Mouse (Mus musculus) frontal cortex, postnatal 36 days (tissue): ENCODE results near the gene Sstr4.

ENCODE experiments used
- DNase-seq, 2 experiments: peaks; one replicate each; pipeline ENCODE4 v3.0.0; 2022; ENCODE audit warnings: low spot score in 2 of 2

Sstr4 gene

DNA sequence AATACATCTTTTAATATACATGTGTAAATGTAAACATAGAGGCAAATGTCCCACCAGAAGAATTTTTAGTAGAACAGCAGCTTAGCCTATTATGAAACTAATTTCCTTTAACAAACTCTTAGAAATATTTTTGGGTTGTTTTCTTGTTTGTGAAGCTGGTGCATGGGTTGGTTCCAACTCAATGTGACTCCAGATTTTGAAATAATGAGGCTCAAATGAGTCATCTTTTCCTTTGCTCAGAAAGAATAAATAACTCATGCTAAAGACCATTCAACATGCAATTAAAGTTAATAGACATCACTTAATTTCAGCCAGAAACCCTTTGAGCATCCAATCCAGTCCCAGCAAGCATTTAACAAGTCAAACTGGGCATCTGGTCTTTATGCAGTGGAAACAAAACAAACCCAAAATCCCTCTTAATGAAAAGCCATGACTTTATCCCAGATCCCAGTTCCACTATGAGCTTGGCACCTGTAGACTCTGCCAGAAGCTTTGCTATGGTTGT is 33.9 kb downstream of the Sstr4 start:
- no peak for DNase-seq

DNA sequence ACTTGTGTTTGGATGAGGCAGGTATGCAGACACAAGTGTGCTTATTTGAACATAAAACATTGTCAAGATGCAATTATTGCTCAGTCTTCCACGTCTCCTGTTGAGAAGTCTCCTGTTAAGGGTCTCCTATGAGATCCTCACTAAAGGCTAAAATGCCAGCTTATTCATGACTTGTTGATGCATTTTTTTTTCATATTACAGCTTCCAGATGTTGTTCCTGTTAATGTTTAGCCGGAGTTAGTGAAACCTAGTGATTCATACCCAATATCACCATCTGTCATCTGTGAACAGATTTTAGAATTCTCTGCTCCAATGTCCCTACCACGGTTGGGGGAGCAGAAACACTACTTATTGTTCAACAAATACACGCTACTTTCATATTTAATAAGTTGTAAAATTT is 35.8 kb downstream of the Sstr4 start:
- no peak for DNase-seq

DNA sequence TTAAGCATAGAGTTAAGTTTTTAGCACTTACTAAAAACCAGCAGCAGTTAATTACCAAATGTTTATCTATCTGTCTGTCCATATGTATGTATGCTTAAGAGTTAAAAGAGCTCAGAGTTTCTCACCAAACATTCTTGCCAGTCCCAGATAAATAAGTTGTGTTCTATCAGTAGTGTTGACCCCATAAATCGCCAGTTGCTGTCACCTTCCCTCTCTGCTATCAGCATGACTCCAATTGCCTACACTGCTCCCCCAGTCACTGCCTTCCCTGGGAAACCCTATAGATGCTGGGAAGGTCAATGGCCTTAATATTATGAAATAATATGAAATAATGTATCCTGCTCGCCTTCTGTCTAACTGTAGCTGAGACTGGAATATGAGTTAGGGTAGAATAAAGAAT is 37.2 kb downstream of the Sstr4 start:
- DNase-seq = no peak

DNA sequence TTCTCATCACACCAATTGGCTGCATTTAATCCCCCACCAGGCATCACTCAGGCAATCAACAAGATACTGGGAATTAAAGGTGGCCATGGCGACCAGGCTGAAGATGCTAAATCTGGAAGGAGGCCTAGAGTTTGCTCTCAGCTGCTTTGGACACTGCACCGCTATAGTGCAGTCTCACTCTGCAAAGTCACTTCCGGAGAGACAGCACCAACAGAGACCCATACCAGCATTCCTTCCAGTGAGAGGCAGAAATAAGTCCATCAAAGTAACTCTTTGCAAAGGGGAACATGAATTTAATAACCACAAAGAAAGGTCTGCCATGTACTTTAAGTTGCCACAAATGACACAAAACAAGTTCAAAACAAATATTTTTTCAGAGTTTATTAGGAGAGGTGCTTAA is 41.1 kb downstream of the Sstr4 start:
- DNase-seq = no peak

DNA sequence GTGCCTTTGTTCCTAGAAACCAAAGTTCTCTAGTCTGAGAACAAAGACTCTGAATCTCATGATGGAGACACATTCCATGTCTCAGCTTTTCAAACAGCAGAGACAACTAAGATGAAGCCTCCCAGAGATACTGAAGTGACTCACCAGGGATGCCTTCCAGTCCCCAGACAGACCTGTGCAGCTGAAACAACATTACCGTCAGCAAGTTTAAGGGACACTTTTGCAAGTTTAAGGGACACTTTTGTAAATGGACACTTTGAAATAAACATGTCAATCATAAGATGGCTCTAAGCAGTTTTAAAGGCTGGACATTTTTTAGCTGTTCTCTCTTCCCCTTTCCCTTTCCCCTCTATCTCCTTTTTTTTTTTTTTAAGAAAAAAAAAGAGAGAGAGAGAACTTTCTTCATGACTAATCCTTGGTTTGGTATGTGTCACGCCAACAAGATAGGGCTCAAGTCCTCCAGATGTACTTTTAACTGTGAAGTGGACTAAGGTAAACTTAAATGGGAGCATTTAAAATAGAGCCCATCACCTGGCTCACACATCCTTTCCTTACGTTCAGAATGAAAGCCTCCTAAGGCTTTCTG is 44.6 kb downstream of the Sstr4 start:
- DNase-seq = no peak

DNA sequence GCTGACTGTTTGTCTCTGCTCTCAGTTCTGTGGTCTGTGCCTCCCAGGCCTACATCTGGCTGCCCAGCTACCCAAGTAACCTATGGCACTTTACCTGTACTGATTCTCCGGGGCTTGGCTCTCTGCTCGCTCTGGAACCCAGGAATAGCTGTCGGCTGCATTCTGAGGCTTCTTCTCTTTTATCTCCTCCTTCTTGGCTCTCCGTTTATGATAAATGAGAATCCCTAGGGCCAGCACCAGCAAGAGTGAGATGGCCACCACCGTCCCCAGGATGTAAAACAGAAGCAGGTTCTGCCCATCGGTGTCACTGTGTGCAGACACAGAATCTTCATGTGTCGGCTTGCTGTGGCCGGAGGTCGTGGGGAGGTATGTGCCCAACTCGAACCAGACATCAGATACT is 46.3 kb downstream of the Sstr4 start:
- no peak for DNase-seq

DNA sequence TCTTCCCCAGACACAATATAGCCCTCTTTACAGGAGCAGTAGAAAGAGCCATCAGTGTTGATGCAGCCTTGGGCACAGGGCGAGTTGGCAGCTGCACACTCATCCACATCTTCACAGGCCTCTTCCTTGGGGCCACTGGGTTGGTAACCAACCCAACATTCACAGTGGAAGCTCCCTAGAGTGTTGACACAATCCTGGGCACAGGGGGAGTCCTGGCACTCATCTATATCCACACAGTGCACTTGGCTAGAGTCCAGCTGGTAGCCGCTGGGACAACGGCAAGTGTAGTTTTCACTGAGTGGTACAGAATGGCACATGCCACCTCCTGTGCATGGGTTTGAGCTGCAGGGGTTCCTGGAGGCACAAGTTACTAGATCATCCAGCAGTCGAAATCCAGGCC is 47.0 kb downstream of the Sstr4 start:
- DNase-seq = no peak

DNA sequence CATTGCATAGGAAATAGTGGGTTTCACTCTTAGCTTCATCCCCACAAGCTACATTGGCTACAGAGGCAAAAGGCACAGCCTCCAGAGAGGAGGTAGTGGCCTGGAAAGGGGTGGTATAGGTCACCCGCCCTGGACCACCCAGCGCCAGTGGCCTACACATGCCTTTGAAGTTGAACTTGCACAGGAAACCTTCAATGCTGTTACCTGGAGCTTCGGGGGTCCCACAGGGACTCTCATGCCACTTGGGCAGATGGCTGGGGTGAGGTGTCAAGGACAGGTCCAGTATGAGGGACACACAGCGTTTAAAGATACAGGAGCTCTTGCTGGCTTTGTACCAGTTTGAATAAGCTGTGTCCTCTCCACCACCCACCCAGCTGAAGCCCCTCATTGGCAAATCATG is 47.6 kb downstream of the Sstr4 start:
- DNase-seq = no peak

DNA sequence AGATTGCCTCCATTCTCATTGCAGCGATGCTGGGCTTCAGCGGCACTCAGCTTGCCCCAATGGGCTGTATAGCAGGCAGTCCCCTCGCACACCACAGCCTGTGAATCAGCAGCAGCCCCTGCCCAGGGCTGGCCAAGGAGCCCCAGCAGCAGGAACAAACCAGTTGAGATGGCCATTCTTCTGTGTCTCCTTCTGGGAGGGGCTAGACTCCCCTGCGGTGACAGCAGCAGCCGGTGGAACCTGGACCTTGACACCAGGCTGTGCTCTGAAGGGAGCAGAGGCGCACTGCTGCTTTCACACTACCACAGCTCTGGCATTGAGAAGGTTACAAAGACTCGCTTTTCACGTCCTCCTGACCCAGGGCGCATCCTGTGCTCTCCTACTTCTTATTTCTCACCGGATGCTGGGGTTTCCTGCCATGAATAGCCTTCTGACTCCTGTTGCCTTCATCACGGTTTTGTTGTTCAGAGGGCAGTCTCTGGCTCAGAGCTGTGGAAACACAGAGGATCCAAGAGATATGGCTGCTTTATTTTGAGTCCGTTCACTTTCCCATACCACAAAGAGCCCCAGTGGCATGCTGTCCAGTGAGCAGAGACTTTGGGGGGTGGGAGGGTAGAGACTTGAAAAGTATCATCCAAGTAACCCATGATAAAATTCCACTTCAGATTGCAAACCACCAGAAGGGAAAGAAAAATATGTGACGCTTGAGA is 48.3 kb downstream of the Sstr4 start, which contains the start of gene Cd93:
Cd93 (minus strand) TSS at position 315 of the 710 bp plus-strand sequence.
- DNase-seq = no peak

DNA sequence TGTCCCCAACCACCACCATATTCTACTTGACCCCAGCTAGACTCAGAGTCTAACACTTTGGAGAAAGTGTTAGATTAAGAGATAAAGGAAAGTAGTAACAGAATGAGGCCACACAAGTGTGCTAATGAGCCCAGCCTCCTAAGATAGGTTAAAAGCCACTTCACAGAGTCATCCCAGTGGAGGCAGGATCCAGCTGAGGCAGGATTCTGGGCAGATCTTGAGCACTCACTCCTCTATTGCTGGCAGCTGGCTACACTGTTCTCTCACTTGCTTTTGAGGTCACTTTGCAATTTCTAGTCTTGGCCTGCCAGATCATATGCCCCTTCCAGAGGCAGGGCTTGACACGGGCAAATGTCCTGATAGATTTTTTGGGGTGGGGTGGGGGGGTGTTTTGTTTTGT is 49.3 kb downstream of the Sstr4 start:
- no peak for DNase-seq

DNA sequence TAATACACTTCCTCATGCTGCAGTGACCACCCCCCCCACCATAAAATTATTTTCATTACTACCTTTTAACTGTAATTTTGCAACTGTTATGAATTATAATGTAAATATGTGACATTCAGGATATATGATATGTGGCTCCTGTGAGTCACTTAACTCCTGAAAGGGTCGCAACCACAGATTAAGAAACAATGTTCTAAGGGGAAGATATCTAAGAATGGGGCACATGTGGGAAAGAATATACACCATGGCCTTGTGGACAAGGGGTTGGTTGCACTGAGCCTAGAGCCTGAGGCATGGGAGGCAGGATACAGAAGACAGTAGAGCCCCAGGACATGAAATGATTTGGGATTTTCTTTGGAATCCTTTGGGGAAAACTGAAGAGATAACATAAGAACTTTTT is 50.5 kb downstream of the Sstr4 start:
- DNase-seq = no peak
